Mouse (Mus musculus) kidney, adult 2 months (tissue): ENCODE results near the gene Chml. TPM values are rescaled to one million over a fixed set of nuclear protein-coding genes. Genes with fewer than 3 reads are reported as not detected.
A peak's percentile ranks its signal among the peaks of the same experiment; 100 is the strongest.

ENCODE experiments used
- DNase-seq: peaks from one replicate; pipeline ENCODE4 v3.0.0; 2021
- H3K27ac ChIP-seq: fragments of 200-500 bp; 2 replicates; pipeline ENCODE4 v1.5.1; 2012; ENCODE audit warnings: low read depth, low read length, control low read depth, inconsistent platforms; ENCODE audit not compliant: insufficient read depth
- H3K27me3 ChIP-seq: fragments of 200-500 bp; replicated peaks from 2 replicates; pipeline ENCODE4 v1.6.1; 2012; ENCODE audit warnings: mild to moderate bottlenecking, moderate library complexity, low read length, inconsistent platforms; ENCODE audit not compliant: control insufficient read depth, insufficient read depth
- H3K36me3 ChIP-seq: fragments of 200-500 bp; 2 replicates; pipeline ENCODE4 v1.6.1; 2012; ENCODE audit warnings: mild to moderate bottlenecking, moderate library complexity, low read length, inconsistent platforms; ENCODE audit not compliant: control insufficient read depth, insufficient read depth
- H3K4me1 ChIP-seq: fragments of 200-500 bp; 2 replicates; pipeline ENCODE4 v1.6.1; 2011; ENCODE audit warnings: low read length; ENCODE audit not compliant: control insufficient read depth, insufficient read depth
- H3K4me3 ChIP-seq: fragments of 200-500 bp; 2 replicates; pipeline ENCODE4 v1.5.1; 2011; ENCODE audit warnings: mild to moderate bottlenecking, low read depth, low read length, control low read depth; ENCODE audit not compliant: insufficient read depth
- CTCF ChIP-seq: fragments of 200-500 bp; conservative IDR thresholded peaks from 2 replicates; pipeline ENCODE4 v1.5.1; 2011; ENCODE audit warnings: low read depth, mild to moderate bottlenecking, control low read depth, low read length, moderate library complexity, mixed read lengths; ENCODE audit not compliant: insufficient read depth, insufficient read length
- POLR2A ChIP-seq: fragments of 200-500 bp; IDR thresholded peaks from one replicate; pipeline ENCODE4 v1.6.1; 2011; ENCODE audit warnings: low read depth, low read length, control low read depth
- WGBS: fragments of 180-500 bp; shearing (Covaris S2); methylation state at CpG from one replicate; pipeline ENCODE4 v1.1.7; 2018; 5-methylcytosine and 5-hydroxymethylcytosine counted together
- polyA plus RNA-seq: library from polyadenylated mRNA; depleted of rRNA; stranded (reverse); fragments of >200 nt; gene quantifications from 2 replicates; pipeline ENCODE4 v1.2.3, GENCODE M21; 2012; rRNA removed

Chml gene
- polyA plus RNA-seq, 1 experiment = 2.1 TPM

DNA sequence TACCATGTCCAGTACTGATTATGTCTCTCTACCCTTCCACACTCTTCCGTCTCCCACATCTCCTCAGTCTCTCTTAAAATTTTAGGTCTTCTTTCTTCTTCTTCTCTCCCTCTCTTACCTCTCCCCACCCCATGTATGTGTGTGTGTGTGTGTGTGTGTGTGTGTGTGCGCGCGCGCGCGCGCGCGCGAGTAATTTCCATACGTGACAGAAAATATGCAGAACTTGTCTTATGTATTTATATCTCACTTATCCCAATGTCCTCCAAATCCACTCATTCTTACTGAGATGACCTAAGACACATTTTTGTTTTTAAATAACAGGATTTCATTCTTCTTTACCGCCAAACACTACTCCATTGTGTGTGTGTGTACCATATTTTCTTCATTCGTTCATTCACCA lies 60.2 kb downstream of the Chml start:
- TF ChIP-seq POLR2A (no peak), CTCF (no peak)
- Histone ChIP-seq H3K4me1 (peaks cover 2% of the 10 kb centered on the region; the same call in 1 of the 2 replicates), H3K4me3 (peak overlapping the region; percentile 49), H3K27ac (peak overlapping the region; percentile 38; the same call in 1 of the 2 replicates), H3K36me3 (no peaks in the 10 kb centered on the region), H3K27me3 (no peaks in the 10 kb centered on the region)
- 91% methylated on average over 14 of the region's 14 CpGs for WGBS
- DNase-seq = no peak

Other genes with a start within 250 kb of the Chml start
- 0.73 and 1.2 TPM in 2 replicates for gene Rgs7, start 200.4 kb downstream of the Chml start, polyA plus RNA-seq
- 42.4 and 49.6 TPM in 2 replicates for gene Kmo, start 72.5 kb downstream of the Chml start, polyA plus RNA-seq
- 117 and 181 TPM in 2 replicates for gene Fh1, start 67.3 kb downstream of the Chml start, polyA plus RNA-seq
- gene Opn3, start 125 bp downstream of the Chml start, polyA plus RNA-seq = 2.1 and 2.2 TPM in 2 replicates
- gene Wdr64, start 5.7 kb upstream of the Chml start, polyA plus RNA-seq = 0.03 TPM in 2 replicates
- gene Exo1, start 187.7 kb upstream of the Chml start, polyA plus RNA-seq = 0.05 and 0.14 TPM in 2 replicates
- gene Gm38100, start 227.4 kb upstream of the Chml start, polyA plus RNA-seq = not detected in 2 replicates